Mouse (Mus musculus) gastrocnemius, adult 2 months (tissue): ENCODE measurements around the gene Abcb7. TPM values are rescaled to one million over a fixed set of nuclear protein-coding genes. Genes with fewer than 3 reads are reported as not detected.
"Not testable (repeated sequence)": the region's sequence is repeated elsewhere in the genome, so short reads cannot be mapped to it uniquely, and the experiment has no call there.

Source experiments
- DNase-seq: peaks from one replicate; pipeline ENCODE4 v3.0.0; 2022
- H3K27ac ChIP-seq: fragments of 200-600 bp; 2 replicates; pipeline ENCODE4 v1.8.1; 2022; ENCODE audit warnings: mild to moderate bottlenecking
- H3K4me3 ChIP-seq: fragments of 200-600 bp; 2 replicates; pipeline ENCODE4 v1.8.1; 2022; ENCODE audit warnings: mild to moderate bottlenecking, moderate library complexity
- CTCF ChIP-seq: fragments of 200-600 bp; IDR thresholded peaks from 2 replicates; pipeline ENCODE4 v1.8.1; 2022; ENCODE audit warnings: antibody characterized with exemption, mild to moderate bottlenecking, moderate library complexity
- intact Hi-C: fragments of 180-260 bp; cut with DNase I; formaldehyde crosslinking; loops from one replicate; pipeline ENCODE4 v1.15.1; 2025
- long read RNA-seq, 2 experiments: library from polyadenylated mRNA; stranded (forward); transcript quantifications; one replicate each; pipeline ENCODE4 v2.0.0; 2021
- total RNA-seq, 2 experiments: library from RNA; stranded (reverse); gene quantifications; 2 replicates each; pipeline ENCODE4 v1.2.3; 2021

The Abcb7 gene
- total RNA-seq: 10 to 100 TPM; 42.6 to 46.9 TPM
- long read RNA-seq, experiment 1, full-length matches to known transcripts: 37 of 43 reads
- long read RNA-seq, experiment 1, partial matches to known transcripts: 2 of 43 reads
- long read RNA-seq, experiment 1, other reads (novel, unspliced or antisense): 4 of 43 reads
- long read RNA-seq, experiment 2, full-length matches to known transcripts: 39 of 142 reads
- long read RNA-seq, experiment 2, partial matches to known transcripts: 2 of 142 reads
- long read RNA-seq, experiment 2, other reads (novel, unspliced or antisense): 101 of 142 reads

GRCm38 (mm10) chrX:104413183-104413983 is at the start of gene Abcb7:
Gene Abcb7, minus strand, starts transcription at chrX:104413856.
- intact Hi-C loops: loop anchor here (5.0 kb wide), 1 partner anchor 69 kb away; the partner anchor contains the start of gene Uprt
- Histone ChIP-seq H3K27ac (peak within 1 kb of the TSS; percentile 92), H3K4me3 (peak within 1 kb of the TSS; percentile 82)
- TF ChIP-seq CTCF: peak; percentile 29; the same call in 1 of the 2 replicates
- DNase-seq: peak; percentile 88

DNA sequence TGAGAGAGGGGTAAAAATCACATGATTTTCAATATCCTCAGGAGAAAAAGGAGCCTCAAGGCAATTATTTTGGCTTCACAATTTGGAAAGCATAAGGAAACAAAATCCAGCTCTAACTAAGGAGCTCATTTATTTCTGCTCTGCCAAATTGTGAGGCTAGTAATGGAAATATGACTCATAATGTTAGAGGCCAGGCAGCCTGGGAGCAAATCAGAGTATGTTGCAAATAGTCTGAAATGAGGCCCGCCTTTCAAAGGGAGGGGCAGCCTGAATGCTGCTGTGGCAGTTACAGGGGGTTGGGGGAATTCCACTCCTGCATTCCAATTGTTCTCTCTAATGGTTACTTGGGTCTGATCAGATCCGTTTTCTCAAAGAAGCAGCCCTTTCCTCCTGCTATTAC is 48.1 kb upstream of the Abcb7 start:
- peak; percentile 37 for DNase-seq
- intact Hi-C loops: no loop called here
- peak overlapping the region; percentile 16; the same call in 1 of the 2 replicates for H3K27ac ChIP-seq
- no peak for TF ChIP-seq CTCF
- H3K4me3 ChIP-seq: no peak overlapping the region

GRCm38 (mm10) chrX:104452433-104452832 is 38.8 kb upstream of the Abcb7 start:
- TF ChIP-seq CTCF: no peak
- no peak overlapping the region for H3K4me3 ChIP-seq
- intact Hi-C loops: no loop called here

DNA sequence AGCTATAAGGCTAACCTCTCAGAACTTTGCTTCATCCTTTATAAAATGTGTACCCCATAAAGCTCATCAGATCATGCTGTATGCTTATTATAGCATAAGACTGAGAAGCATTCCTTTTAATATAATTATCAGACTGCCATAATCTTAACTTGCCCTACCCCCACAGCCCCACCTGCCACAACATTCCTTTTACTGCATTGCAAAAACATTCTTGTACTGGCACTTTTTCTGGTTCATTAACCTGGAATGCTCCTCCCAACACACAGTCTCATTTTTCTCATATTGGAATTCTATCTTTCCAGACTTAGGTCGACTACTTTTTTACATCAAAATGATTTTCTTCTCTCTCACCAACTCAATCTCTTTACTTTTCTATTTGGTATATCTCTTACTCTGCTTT is 19.8 kb upstream of the Abcb7 start:
- no peak for TF ChIP-seq CTCF
- Histone ChIP-seq H3K27ac (no peak overlapping the region), H3K4me3 (no peak overlapping the region)
- intact Hi-C loops: no loop called here
- DNase-seq: no peak

More at GRCm38 (mm10) chrX:104452433-104452832, 38.8 kb upstream of the Abcb7 start:
- no peak for DNase-seq
- no peak overlapping the region for H3K27ac ChIP-seq

DNA sequence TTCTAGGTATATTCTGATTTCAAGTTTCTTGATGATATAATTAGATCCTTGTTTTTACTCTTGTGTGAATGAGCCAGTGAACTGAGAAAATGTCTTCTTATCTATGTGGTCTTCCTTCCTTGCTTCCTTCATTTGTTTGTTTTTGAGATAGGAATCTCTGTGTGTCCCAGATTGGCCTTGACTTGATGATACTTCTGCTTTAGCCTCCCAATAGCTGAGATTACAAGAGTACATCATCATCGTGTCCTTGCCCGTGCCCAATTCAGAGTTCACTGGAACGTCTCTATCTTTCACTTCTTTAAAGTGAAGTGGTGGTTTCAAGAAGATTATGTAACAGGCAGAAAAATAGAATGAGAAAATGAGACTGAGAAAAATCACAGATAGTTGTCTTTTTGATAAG is 14.5 kb upstream of the Abcb7 start:
- H3K4me3 ChIP-seq: no peak overlapping the region
- intact Hi-C loops: no loop called here
- TF ChIP-seq CTCF: no peak
- no peak for DNase-seq
- H3K27ac ChIP-seq: no peak overlapping the region

DNA sequence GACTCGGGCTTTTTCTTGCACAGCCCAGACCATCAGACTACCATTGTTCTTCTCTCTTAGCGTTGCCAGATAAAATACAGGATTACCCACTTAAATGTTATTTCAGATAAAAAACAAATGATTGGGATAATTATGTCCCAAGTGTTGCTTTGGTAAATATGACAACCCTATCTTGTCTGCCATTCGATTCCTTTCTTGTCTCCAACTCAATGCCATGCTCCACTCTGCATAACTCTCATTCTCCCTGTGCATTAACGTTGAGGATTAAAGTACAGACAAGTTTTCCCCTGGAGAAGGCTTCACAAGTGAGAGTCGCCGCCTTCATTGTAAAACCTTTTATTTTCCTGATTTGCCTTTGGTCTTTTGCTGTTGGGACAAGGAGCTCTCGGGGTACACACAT is 339 bp upstream of the Abcb7 start:
- peak overlapping the region; percentile 82 for H3K4me3 ChIP-seq
- no peak for DNase-seq
- intact Hi-C loops: loop anchor here (5.0 kb wide), 1 partner anchor 68 kb away; the partner anchor contains the start of gene Uprt
- peak overlapping the region; percentile 92 for H3K27ac ChIP-seq
- TF ChIP-seq CTCF: no peak

DNA sequence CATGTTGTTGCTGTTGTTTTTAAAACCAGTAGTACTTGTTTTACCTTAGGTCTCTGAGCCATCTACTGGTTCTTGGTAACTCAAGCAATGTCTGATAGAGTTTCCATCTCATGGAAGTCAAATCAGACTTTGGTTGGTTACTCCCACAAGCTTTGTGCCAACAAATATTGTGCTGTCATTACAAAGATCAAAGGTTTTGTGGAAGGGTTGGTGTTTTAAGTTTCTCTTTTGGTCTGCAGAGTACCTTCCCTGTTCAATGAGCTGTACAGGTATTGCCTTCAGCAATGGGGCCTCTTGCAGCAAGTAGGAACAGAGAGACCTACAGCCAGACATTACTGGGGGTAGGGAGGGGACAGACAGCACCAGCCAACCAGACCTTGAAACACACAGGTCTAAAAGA is 5.5 kb downstream of the Abcb7 start:
- no peak overlapping the region for H3K27ac ChIP-seq
- intact Hi-C loops: no loop called here

GRCm38 (mm10) chrX:104402463-104402862 is 11.2 kb downstream of the Abcb7 start:
- intact Hi-C loops: no loop called here
- DNase-seq: no peak
- Histone ChIP-seq H3K4me3 (no peak overlapping the region), H3K27ac (no peak overlapping the region)
- TF ChIP-seq CTCF: no peak

More for the DNA sequence above, 5.5 kb downstream of the Abcb7 start:
- TF ChIP-seq CTCF: no peak
- H3K4me3 ChIP-seq: no peak overlapping the region
- DNase-seq: no peak

DNA sequence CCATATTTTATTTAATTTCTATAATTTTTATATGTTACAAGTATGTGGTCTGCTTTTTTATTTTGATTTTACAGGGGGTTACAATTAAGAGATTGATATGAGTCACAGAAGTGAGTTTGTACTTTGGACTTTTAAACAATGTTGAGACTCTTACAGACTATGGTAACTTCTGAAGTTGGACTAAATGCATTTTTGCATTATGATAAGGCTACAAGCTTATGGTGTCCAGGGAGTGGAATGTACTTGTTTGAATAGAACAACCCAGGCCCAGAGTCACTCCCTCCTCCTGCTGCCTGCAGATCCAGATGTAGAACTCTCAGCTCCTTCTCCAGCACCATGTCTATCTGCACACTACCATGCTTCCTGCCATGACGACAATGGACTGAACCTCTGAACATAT is 12.5 kb downstream of the Abcb7 start:
- no peak for DNase-seq
- no peak overlapping the region for H3K27ac ChIP-seq
- intact Hi-C loops: no loop called here
- TF ChIP-seq CTCF: no peak
- H3K4me3 ChIP-seq: no peak overlapping the region

GRCm38 (mm10) chrX:104397526-104397925 is 16.1 kb downstream of the Abcb7 start:
- DNase-seq: no peak
- TF ChIP-seq CTCF: no peak
- no peak overlapping the region for H3K27ac ChIP-seq
- no peak overlapping the region for H3K4me3 ChIP-seq
- intact Hi-C loops: no loop called here

DNA sequence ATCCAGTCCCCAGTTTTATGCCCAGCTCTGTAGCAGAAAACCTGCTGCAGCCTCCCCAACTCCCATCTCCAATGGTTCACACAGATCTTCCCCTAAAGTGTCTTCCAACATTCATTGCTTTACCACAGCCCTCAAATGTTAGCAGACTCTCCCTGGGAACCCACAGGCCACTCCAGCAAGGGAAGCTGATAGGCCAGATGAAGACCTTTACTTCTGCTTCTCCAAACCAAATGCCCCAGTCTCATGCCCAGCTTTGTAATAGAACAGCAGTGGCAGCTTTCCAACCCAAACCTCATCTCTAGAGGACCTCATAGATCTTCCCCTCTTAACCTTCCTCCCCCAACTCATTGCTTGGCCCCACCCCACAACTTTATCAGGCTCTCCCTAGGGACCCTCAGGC is 54.0 kb downstream of the Abcb7 start:
- DNase-seq: no peak
- Histone ChIP-seq H3K27ac (no peak overlapping the region), H3K4me3 (no peak overlapping the region)
- TF ChIP-seq CTCF: no peak
- intact Hi-C loops: loop anchor here (10.0 kb wide), 1 partner anchor 125 kb away; the partner anchor contains the start of gene Uprt

DNA sequence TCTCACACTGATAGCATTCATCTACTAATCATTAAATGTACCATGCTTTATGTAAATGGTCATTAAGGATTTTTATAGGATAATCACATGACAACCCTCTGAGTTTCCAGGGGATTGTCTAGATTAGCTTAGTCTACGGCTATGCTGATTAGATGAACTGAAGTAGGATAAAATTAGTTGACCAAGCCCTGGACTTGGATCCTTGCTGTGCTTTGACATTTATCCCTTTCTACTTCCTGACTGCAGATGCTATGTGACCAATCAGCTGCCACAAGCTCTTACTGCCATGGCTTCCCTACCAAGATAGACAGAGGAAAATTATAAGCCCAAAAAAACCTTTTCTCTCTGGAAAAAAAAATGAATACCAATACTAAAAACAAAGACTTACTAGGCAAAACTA is 57.8 kb downstream of the Abcb7 start:
- Histone ChIP-seq H3K4me3 (no peak overlapping the region), H3K27ac (no peak overlapping the region)
- TF ChIP-seq CTCF: no peak
- intact Hi-C loops: loop anchor here (10.0 kb wide), 1 partner anchor 129 kb away; the partner anchor contains the start of gene Uprt
- DNase-seq: no peak

- peak overlapping the region; percentile 68 for H3K4me3 ChIP-seq
- intact Hi-C loops: not testable (repeated sequence)
- H3K27ac ChIP-seq: peak overlapping the region; percentile 83
- peak; percentile 32 for DNase-seq
Measured at GRCm38 (mm10) chrX:104348146-104348545, 65.5 kb downstream of the Abcb7 start.
